Mouse (Mus musculus): ENCODE data around the gene F830045P16Rik. TPM values are rescaled to one million over a fixed set of nuclear protein-coding genes. Genes with fewer than 3 reads are reported as not detected.

Gene F830045P16Rik
- polyA plus RNA-seq, 1 experiment from 2014 or later = not detected

DNA sequence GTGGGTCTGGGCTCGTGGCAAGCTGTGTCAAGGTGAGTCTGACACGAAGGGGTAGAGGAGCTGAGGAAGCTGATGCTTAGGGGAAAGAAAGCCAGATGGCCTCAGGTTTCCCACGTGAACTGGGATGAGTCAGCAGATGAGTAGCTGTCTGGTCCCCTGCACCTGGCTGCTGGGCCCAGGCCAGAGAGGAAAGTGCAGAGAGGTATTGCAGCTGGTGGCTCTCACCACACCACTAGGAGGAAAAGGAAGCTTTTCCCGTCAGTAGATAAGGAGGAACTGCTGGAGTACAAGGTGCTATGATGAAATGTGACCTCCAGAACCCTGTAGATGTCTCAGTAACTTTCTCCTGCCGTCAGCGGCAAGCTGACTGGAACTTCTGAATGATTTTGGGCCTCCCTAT, 122.9 kb downstream of the F830045P16Rik start:
- no peaks in the 10 kb centered on the region for H3K4me1 ChIP-seq (ENCODE audit: control insufficient read depth, insufficient read depth, low read length)
- 36% methylated on average over 6 of the region's 6 CpGs for WGBS
- no peaks in the 10 kb centered on the region for H3K9me3 ChIP-seq (replicated peaks; ENCODE audit: control insufficient read depth, low read length)
- no peaks in the 10 kb centered on the region for H3K36me3 ChIP-seq (ENCODE audit: control insufficient read depth, insufficient read depth)
- H3K9ac ChIP-seq (ENCODE audit: low read length) = no peak overlapping the region
- ATAC-seq (replicated peaks; ENCODE audit: extremely low read depth, insufficient read depth, low FRiP score) = no peak
- no peak overlapping the region for H3K4me3 ChIP-seq (ENCODE audit: low read length)
- H3K4me2 ChIP-seq (ENCODE audit: low read depth, low read length) = no peak overlapping the region
- H3K27me3 ChIP-seq (ENCODE audit: control insufficient read depth, insufficient read depth, low read length) = no peaks in the 10 kb centered on the region; the same call in 1 of the 2 replicates
- H3K27ac ChIP-seq (ENCODE audit: low read length) = no peak overlapping the region

GRCm38 (mm10) chr2:129411651-129412050, 124.8 kb downstream of the F830045P16Rik start:
- H3K36me3 ChIP-seq (ENCODE audit: control insufficient read depth, insufficient read depth) = no peaks in the 10 kb centered on the region
- H3K4me2 ChIP-seq (ENCODE audit: low read depth, low read length) = no peak overlapping the region
- H3K27me3 ChIP-seq (ENCODE audit: control insufficient read depth, insufficient read depth, low read length) = no peaks in the 10 kb centered on the region; the same call in 1 of the 2 replicates
- H3K9me3 ChIP-seq (replicated peaks; ENCODE audit: control insufficient read depth, low read length) = no peaks in the 10 kb centered on the region
- 53% methylated on average over 3 of the region's 3 CpGs for WGBS
- H3K4me1 ChIP-seq (ENCODE audit: control insufficient read depth, insufficient read depth, low read length) = no peaks in the 10 kb centered on the region
- no peak overlapping the region for H3K4me3 ChIP-seq (ENCODE audit: low read length)
- H3K9ac ChIP-seq (ENCODE audit: low read length) = no peak overlapping the region
- H3K27ac ChIP-seq (ENCODE audit: low read length) = no peak overlapping the region
- no peak for ATAC-seq (replicated peaks; ENCODE audit: extremely low read depth, insufficient read depth, low FRiP score)

- Histone ChIP-seq H3K27me3 (ENCODE audit: control insufficient read depth, insufficient read depth, low read length) (no peaks in the 10 kb centered on the region; the same call in 1 of the 2 replicates), H3K9me3 (replicated peaks; ENCODE audit: control insufficient read depth, low read length) (no peaks in the 10 kb centered on the region), H3K27ac (ENCODE audit: low read length) (no peak overlapping the region), H3K4me1 (ENCODE audit: control insufficient read depth, insufficient read depth, low read length) (no peaks in the 10 kb centered on the region), H3K4me3 (ENCODE audit: low read length) (no peak overlapping the region), H3K36me3 (ENCODE audit: control insufficient read depth, insufficient read depth) (no peaks in the 10 kb centered on the region), H3K4me2 (ENCODE audit: low read depth, low read length) (no peak overlapping the region), H3K9ac (ENCODE audit: low read length) (no peak overlapping the region)
- ATAC-seq (replicated peaks; ENCODE audit: extremely low read depth, insufficient read depth, low FRiP score) = no peak
- WGBS = 84% methylated on average over 7 of the region's 7 CpGs
Observed at GRCm38 (mm10) chr2:129410344-129410743, 126.1 kb downstream of the F830045P16Rik start.

DNA sequence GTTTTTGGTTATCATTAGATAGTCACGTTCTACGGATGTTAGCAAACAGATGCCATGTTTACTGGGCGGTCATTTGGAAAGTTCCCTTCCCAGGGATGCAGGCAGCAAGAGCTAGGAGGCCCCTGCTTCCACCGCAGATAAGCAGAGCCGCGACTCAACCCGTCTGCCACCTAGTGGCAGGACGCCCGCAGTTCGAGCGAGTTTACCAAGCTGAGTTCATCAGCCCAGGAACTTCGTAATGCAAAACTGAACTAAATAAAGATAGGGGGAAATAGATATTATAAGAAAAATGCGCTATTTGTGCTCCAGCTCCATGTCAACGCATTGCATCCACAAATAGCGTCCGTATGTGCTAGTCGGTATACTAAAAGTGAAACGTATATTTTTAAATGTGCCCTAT, 127.9 kb downstream of the F830045P16Rik start:
- no peaks in the 10 kb centered on the region for H3K36me3 ChIP-seq (ENCODE audit: control insufficient read depth, insufficient read depth)
- no peak overlapping the region for H3K27ac ChIP-seq (ENCODE audit: low read length)
- peak; percentile 63; the same call in 1 of the 2 replicates for ATAC-seq (replicated peaks; ENCODE audit: extremely low read depth, insufficient read depth, low FRiP score)
- H3K4me3 ChIP-seq (ENCODE audit: low read length) = no peak overlapping the region
- H3K9ac ChIP-seq (ENCODE audit: low read length) = no peak overlapping the region
- H3K4me1 ChIP-seq (ENCODE audit: control insufficient read depth, insufficient read depth, low read length) = no peaks in the 10 kb centered on the region
- H3K4me2 ChIP-seq (ENCODE audit: low read depth, low read length) = peak overlapping the region; percentile 31; the same call in 1 of the 2 replicates
- no peaks in the 10 kb centered on the region for H3K27me3 ChIP-seq (ENCODE audit: control insufficient read depth, insufficient read depth, low read length)
- no peaks in the 10 kb centered on the region for H3K9me3 ChIP-seq (replicated peaks; ENCODE audit: control insufficient read depth, low read length)
- 12% methylated on average over 18 of the region's 18 CpGs for WGBS

Other genes with a start within 250 kb of the F830045P16Rik start
- 37.7 and 47.8 TPM in 2 replicates for gene Ckap2l, start 239.4 kb downstream of the F830045P16Rik start, polyA plus RNA-seq (2015; fragmentation: Nextera tagmentation; extraction: Ambion mirVana)
- 0.11 and 0.22 TPM in 2 replicates for gene Il1a, start 226.6 kb downstream of the F830045P16Rik start, polyA plus RNA-seq (2015; fragmentation: Nextera tagmentation; extraction: Ambion mirVana)
- gene Il1b, start 165.5 kb downstream of the F830045P16Rik start, polyA plus RNA-seq (2015; fragmentation: Nextera tagmentation; extraction: Ambion mirVana) = 0.25 and 0.64 TPM in 2 replicates
- gene Sirpa, start 56.2 kb upstream of the F830045P16Rik start, polyA plus RNA-seq (2015; fragmentation: Nextera tagmentation; extraction: Ambion mirVana) = 14.7 and 15.8 TPM in 2 replicates
- 0.18 and 0.37 TPM in 2 replicates for gene Pdyn, start 163.2 kb upstream of the F830045P16Rik start, polyA plus RNA-seq (2015; fragmentation: Nextera tagmentation; extraction: Ambion mirVana)

Data from heart, embryonic 16.5 days (tissue).